8 mouse cellular contexts compared by ENCODE assay signal in the genomic region with DNA sequence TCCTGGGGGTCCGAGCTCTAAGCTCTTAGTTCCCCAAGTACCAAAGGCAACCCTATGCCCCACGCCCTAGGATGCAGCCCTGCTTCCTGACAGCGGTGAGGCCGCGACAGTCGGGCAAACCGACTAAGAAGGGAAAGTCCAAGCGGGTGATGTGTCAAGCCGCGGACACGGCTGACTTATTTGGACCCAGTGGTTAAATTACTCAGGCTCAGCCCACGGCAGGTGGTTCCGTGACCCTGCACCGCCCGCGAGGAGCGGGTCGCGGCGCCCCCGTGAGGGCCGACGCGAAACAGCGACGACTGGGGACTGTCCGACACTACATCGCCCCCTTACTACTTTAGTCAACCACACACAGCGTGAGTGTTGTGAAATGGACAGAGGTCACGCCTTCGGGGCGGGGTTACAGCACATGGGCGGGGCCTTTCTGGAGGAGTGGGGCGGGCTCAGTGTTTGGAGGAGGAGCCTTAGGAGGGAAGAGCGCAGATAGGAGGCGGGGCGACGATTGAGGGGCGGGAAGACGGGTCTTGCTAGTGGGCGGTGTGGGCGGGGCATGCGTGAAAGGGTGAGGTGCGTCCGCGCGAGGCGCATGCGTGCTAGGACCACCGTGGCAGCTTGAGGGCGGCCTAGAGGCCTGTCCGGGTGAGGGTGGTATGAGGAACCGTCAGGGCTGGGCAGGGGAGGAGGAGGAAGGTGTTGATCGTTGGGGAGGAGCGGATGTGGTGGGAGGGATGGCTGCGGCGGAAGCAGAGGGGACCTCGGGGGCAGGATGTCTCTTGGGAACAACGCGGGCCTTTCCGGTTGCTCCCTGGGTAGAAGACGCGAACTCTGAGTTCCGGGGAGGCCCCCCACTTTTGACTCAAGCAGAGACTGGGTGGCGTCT. TPM values are rescaled to one million over a fixed set of nuclear protein-coding genes. Genes with fewer than 3 reads are reported as not detected.
DNase-seq lines count a peak whose midpoint lies in the region; ATAC-seq and TF ChIP-seq lines count a peak whose summit lies in the region.

A gene (plus strand): TSS at position 555 of the 880 bp plus-strand sequence.

- in situ Hi-C loops in ES-E14 (cut with MboI; ENCODE audit: low sequenced_read_pairs in 2 of 2, unreplicated experiment in 2 of 2): loop anchor here in 1 of 2 experiments (25.0 kb wide), 1 partner anchor 437 kb away; no protein-coding TSS in a partner anchor

- peaks cover 12% of the 10 kb centered on the region; the same call in 1 of the 2 replicates for H3K36me3 ChIP-seq in ES-E14 (ENCODE audit: control insufficient read depth, insufficient read depth, low read length, poor library complexity, severe bottlenecking)
- H3K36me3 ChIP-seq in forebrain, embryonic 15.5 days: peaks cover 23% of the 10 kb centered on the region

- peak; percentile 67 for TF ChIP-seq CTCF in lung, adult 2 months (IDR thresholded peaks at IDR 0.05; ENCODE audit: insufficient read depth, low read length)

- WGBS in forebrain, embryonic 15.5 days: under 1% methylated on average over 64 of the region's 65 CpGs
- under 1% methylated on average over 65 of the region's 65 CpGs for WGBS in lung, adult 2 months

- no peaks in the 10 kb centered on the region for H3K27me3 ChIP-seq in forebrain, embryonic 15.5 days

- H3K4me3 ChIP-seq in ES-E14 (ENCODE audit: insufficient read depth in 1 of 2, low read depth in 1 of 2, low read length in 2 of 2, poor library complexity in 1 of 2, severe bottlenecking in 1 of 2): peak within 1 kb of the TSS; percentile 71 to 91
- H3K4me3 ChIP-seq in forebrain, embryonic 15.5 days: peak within 1 kb of the TSS; percentile 59
- H3K4me3 ChIP-seq in lung, adult 2 months (replicated peaks; ENCODE audit: extremely low read depth, low read depth, low read length): peak within 1 kb of the TSS; percentile 69

- intact Hi-C loops in heart, postnatal 25 days (cut with DNase I): loop anchor here (1.0 to 2.0 kb wide), 2 partner anchors 63 to 94 kb away; a partner anchor contains a TSS

- H3K4me2 ChIP-seq in forebrain, embryonic 15.5 days (replicated peaks): peak within 1 kb of the TSS; percentile 49

- peak within 1 kb of the TSS; percentile 90 for H3K9ac ChIP-seq in ES-E14 (ENCODE audit: insufficient read depth, low read depth, low read length, poor library complexity, severe bottlenecking)
- H3K9ac ChIP-seq in forebrain, embryonic 15.5 days (replicated peaks): peak within 1 kb of the TSS; percentile 61

- H3K9me3 ChIP-seq in ES-E14 (ENCODE audit: control insufficient read depth, insufficient read depth, low read depth, low read length): no peaks in the 10 kb centered on the region
- H3K9me3 ChIP-seq in forebrain, embryonic 15.5 days: no peaks in the 10 kb centered on the region

- peak within 1 kb of the TSS; percentile 49 for H3K27ac ChIP-seq in ES-E14 (ENCODE audit: insufficient read depth, low read depth, low read length, poor library complexity, severe bottlenecking)
- peak within 1 kb of the TSS; percentile 84 for H3K27ac ChIP-seq in forebrain, embryonic 15.5 days (replicated peaks)

- DNase-seq in ES-E14 (ENCODE audit: low read depth, low spot score): peak; percentile 99
- peak; percentile 99 for DNase-seq in cerebellum, adult 11-12 months
- DNase-seq in heart, postnatal 25 days (ENCODE audit: low spot score): peak; percentile 97
- peak; percentile 97 to 98 for DNase-seq in layer of hippocampus, adult 18-20 months (ENCODE audit: low spot score in 2 of 2)
- peak; percentile 100 for DNase-seq in lung, adult 2 months
- peak; percentile 98 for DNase-seq in thymus, adult 18-20 months

- peak; percentile 95 for ATAC-seq in forebrain, embryonic 15.5 days (replicated peaks)
- ATAC-seq in neutrophil, adult 5-6 weeks (ENCODE audit: extremely low read depth, insufficient number of reproducible peaks, low FRiP score, poor library complexity, severe bottlenecking): peak; percentile 80

- H3K4me1 ChIP-seq in ES-E14 (ENCODE audit: control insufficient read depth in 2 of 2, insufficient read depth in 2 of 2, low read length in 2 of 2, poor library complexity in 1 of 2): peaks cover 1 to 2% of the 10 kb centered on the region in 2 experiments; a peak in 1 of 4 replicates
- peaks cover 17% of the 10 kb centered on the region for H3K4me1 ChIP-seq in forebrain, embryonic 15.5 days
- no peaks in the 10 kb centered on the region for H3K4me1 ChIP-seq in lung, adult 2 months (ENCODE audit: control insufficient read depth, insufficient read depth, low read length)

- TF ChIP-seq POLR2A in lung, adult 2 months (IDR thresholded peaks at IDR 0.05; ENCODE audit: borderline replicate concordance, extremely low read depth, low read depth, low read length): peak; percentile 94; the same call in 1 of the 2 replicates

TF ChIP-seq in ES-E14, 5 proteins besides CTCF, POLR2A, EP300 and RAD21:
- peak; percentile 63; the same call in 1 of the 2 replicates for TF ChIP-seq HCFC1 (IDR thresholded peaks at IDR 0.05; ENCODE audit: borderline replicate concordance, insufficient read depth, low read length)
- no peak for TF ChIP-seq ZNF384 (IDR thresholded peaks at IDR 0.05; ENCODE audit: low read depth, low read length)

RNA-seq across cellular contexts. Expression of the gene that starts here (rescaled TPM):
- 14.1 and 20.1 TPM in 2 replicates for total RNA-seq in ES-E14 (2012; rRNA removed)
- polyA plus RNA-seq in forebrain, embryonic 15.5 days (2015; fragmentation: Nextera tagmentation; extraction: Ambion mirVana): 67.3 and 72.6 TPM in 2 replicates
- 10 to 100 TPM; 51.4 to 60.5 TPM for total RNA-seq in heart, postnatal 25 days (2021)
- total RNA-seq in layer of hippocampus, adult 18-20 months (2021): 10 to 100 TPM; 56.2 to 56.7 TPM
- polyA plus RNA-seq in lung, adult 2 months (2012; rRNA removed): 22.2 and 40.9 TPM in 2 replicates
- 39.3 and 41.0 TPM in 2 replicates for total RNA-seq in neutrophil, adult 5-6 weeks (2017)

Comparison
In these comparisons a context has a peak if more than half of its experiments do, and no peak if none do; other contexts are left out.
1. Peak in every context shown above with its lines: DNase-seq, ATAC-seq, H3K4me3 ChIP-seq and H3K27ac ChIP-seq.